Mouse (Mus musculus) lung, postnatal 0 days (tissue): ENCODE measurements around the gene Syne2.

Experiments
- CTCF ChIP-seq: IDR thresholded peaks from 2 replicates; pipeline ENCODE4 v1.5.1; 2016; ENCODE audit warnings: antibody characterized with exemption, mild to moderate bottlenecking
- EP300 ChIP-seq: IDR thresholded peaks from 2 replicates; pipeline ENCODE4 v1.6.1; 2016; ENCODE audit warnings: antibody characterized with exemption, mild to moderate bottlenecking, control low read depth

- no peak for TF ChIP-seq CTCF
- no peak for TF ChIP-seq EP300
Measured at GRCm38 (mm10) chr12:76048672-76049071, 230.7 kb downstream of the Syne2 start.
